Mouse (Mus musculus): ENCODE measurements around the gene Rbpj.

DNA sequence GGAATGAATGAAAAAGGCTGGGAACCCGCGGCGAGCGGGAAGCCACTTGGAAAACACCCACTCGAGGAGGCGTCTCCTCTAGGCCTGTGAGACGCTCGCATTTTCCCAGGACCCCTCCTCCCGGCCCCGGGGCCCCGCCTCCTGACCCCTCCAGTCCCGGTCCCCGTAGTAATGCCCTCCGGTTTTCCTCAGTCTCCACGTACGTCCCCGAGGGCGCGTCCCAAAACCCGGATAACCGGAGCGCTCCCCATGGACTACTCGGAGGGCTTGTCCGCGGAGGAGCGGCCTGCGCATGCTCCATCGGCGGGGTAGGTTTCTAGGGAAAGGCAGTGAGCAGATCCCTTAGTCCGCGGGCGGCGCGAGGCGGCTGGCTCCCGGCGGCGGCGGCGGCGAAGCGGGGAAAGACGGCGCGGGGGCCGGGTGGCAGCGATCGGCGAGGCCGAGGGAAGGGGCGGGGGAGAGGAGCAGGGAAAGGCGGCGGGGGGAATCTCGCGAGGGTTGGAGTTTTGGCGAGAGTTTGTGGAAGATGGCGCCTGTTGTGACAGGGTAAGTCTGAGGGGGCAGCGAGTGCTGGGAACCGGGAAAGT is 124.3 kb downstream of the Rbpj start:
- TF ChIP-seq EP300 (IDR thresholded peaks at IDR 0.05; ENCODE audit: low read depth) (no peak), CTCF (IDR thresholded peaks at IDR 0.05; ENCODE audit: low read depth) (no peak)
